Mouse (Mus musculus) embryonic facial prominence, embryonic 11.5 days (tissue): ENCODE data around the gene Csk. TPM values are rescaled to one million over a fixed set of nuclear protein-coding genes. Genes with fewer than 3 reads are reported as not detected.

ENCODE experiments used
- ATAC-seq: fragments of 200-750 bp; cut with Nextera tagmentation; replicated peaks from 2 replicates; pipeline ENCODE4 v1.8.0; 2017; ENCODE audit warnings: low read depth; ENCODE audit not compliant: insufficient number of reproducible peaks, low FRiP score, low TSS enrichment
- DNase-seq: peaks from one replicate; pipeline ENCODE4 v3.0.0-alpha.2; 2015; ENCODE audit warnings: low spot score
- H3K27ac ChIP-seq: fragments of 300-500 bp; sonication (generic); replicated peaks from 2 replicates; pipeline ENCODE4 v1.5.1; 2014; ENCODE audit warnings: mild to moderate bottlenecking, low read depth, low read length, control low read depth
- H3K27me3 ChIP-seq: fragments of 300-500 bp; sonication (generic); 2 replicates; pipeline ENCODE4 v1.6.1; 2014; ENCODE audit warnings: mild to moderate bottlenecking, low read length, moderate library complexity, mixed read lengths; ENCODE audit not compliant: control insufficient read depth, insufficient read depth
- H3K36me3 ChIP-seq: fragments of 300-500 bp; sonication (generic); replicated peaks from 2 replicates; pipeline ENCODE4 v1.6.1; 2014; ENCODE audit warnings: low read depth, mild to moderate bottlenecking, low read length, moderate library complexity, mixed read lengths; ENCODE audit not compliant: control insufficient read depth, insufficient read depth
- H3K4me1 ChIP-seq: fragments of 300-500 bp; sonication (generic); 2 replicates; pipeline ENCODE4 v1.6.1; 2014; ENCODE audit warnings: low read length, mixed read lengths; ENCODE audit not compliant: control insufficient read depth, insufficient read depth
- H3K4me2 ChIP-seq: fragments of 300-500 bp; sonication (generic); 2 replicates; pipeline ENCODE4 v1.6.1; 2014; ENCODE audit warnings: low read depth, mild to moderate bottlenecking, control low read depth, low read length, moderate library complexity
- H3K4me3 ChIP-seq: fragments of 300-500 bp; sonication (generic); 2 replicates; pipeline ENCODE4 v1.5.1; 2014; ENCODE audit warnings: low read depth, low read length, control low read depth
- H3K9ac ChIP-seq: fragments of 300-500 bp; sonication (generic); replicated peaks from 2 replicates; pipeline ENCODE4 v1.6.1; 2014; ENCODE audit warnings: mild to moderate bottlenecking, control low read depth, low read length
- H3K9me3 ChIP-seq: fragments of 300-500 bp; sonication (generic); replicated peaks from 2 replicates; pipeline ENCODE4 v1.6.1; 2016; ENCODE audit warnings: mild to moderate bottlenecking, low read length, inconsistent platforms, mixed read lengths; ENCODE audit not compliant: control insufficient read depth
- WGBS: fragments of 180-500 bp; shearing (Covaris S2); extraction: QIAGEN DNeasy Blood & Tissue Kit; methylation state at CpG from one replicate; pipeline ENCODE4 v1.1.7; 2014; 5-methylcytosine and 5-hydroxymethylcytosine counted together
- polyA plus RNA-seq: library from polyadenylated mRNA; unstranded; fragments of >200 nt; fragmentation: Nextera tagmentation; extraction: Ambion mirVana; gene quantifications from 2 replicates; pipeline ENCODE4 v1.2.1, GENCODE M21; 2014

Csk gene
- polyA plus RNA-seq, 1 experiment from 2014 or later, result 31.4 TPM

GRCm38 (mm10) chr9:57617556-57618169 lies 35.8 kb downstream of the Csk start:
- Histone ChIP-seq H3K27ac (no peak overlapping the region), H3K36me3 (no peaks in the 10 kb centered on the region), H3K4me1 (no peaks in the 10 kb centered on the region), H3K9me3 (no peaks in the 10 kb centered on the region), H3K9ac (no peak overlapping the region), H3K27me3 (no peaks in the 10 kb centered on the region), H3K4me3 (no peak overlapping the region), H3K4me2 (no peak overlapping the region)
- ATAC-seq (no peak), DNase-seq (no peak)
- 79% methylated on average over 8 of the region's 8 CpGs for WGBS

- no peak overlapping the region for H3K9ac ChIP-seq
- no peak overlapping the region for H3K4me3 ChIP-seq
- no peaks in the 10 kb centered on the region for H3K27me3 ChIP-seq
- ATAC-seq, result no peak
- DNase-seq, result no peak
- no peaks in the 10 kb centered on the region for H3K36me3 ChIP-seq
- H3K4me2 ChIP-seq, result no peak overlapping the region
- no peaks in the 10 kb centered on the region for H3K4me1 ChIP-seq
- H3K9me3 ChIP-seq, result no peaks in the 10 kb centered on the region
- no peak overlapping the region for H3K27ac ChIP-seq
- WGBS, result 84% methylated on average over 4 of the region's 4 CpGs
Measured at GRCm38 (mm10) chr9:57614786-57615185, 38.6 kb downstream of the Csk start.

GRCm38 (mm10) chr9:57613975-57614374 lies 39.5 kb downstream of the Csk start:
- whole genome bisulfite sequencing, result 80% methylated on average over 7 of the region's 7 CpGs

GRCm38 (mm10) chr9:57612587-57612986 lies 40.8 kb downstream of the Csk start:
- no peak overlapping the region for H3K27ac ChIP-seq
- DNase-seq (no peak), ATAC-seq (no peak)
- no peak overlapping the region for H3K4me3 ChIP-seq
- H3K4me2 ChIP-seq, result no peak overlapping the region
- H3K4me1 ChIP-seq, result no peaks in the 10 kb centered on the region
- no peaks in the 10 kb centered on the region for H3K36me3 ChIP-seq
- no peaks in the 10 kb centered on the region for H3K27me3 ChIP-seq
- no peak overlapping the region for H3K9ac ChIP-seq
- 87% methylated on average over 7 of the region's 7 CpGs for WGBS
- H3K9me3 ChIP-seq, result no peaks in the 10 kb centered on the region

More at GRCm38 (mm10) chr9:57613975-57614374, 39.5 kb downstream of the Csk start:
- H3K4me3 ChIP-seq, result no peak overlapping the region
- H3K4me1 ChIP-seq, result no peaks in the 10 kb centered on the region
- ATAC-seq (no peak), DNase-seq (no peak)
- no peaks in the 10 kb centered on the region for H3K36me3 ChIP-seq
- H3K9me3 ChIP-seq, result no peaks in the 10 kb centered on the region
- no peak overlapping the region for H3K9ac ChIP-seq
- H3K4me2 ChIP-seq, result no peak overlapping the region
- H3K27ac ChIP-seq, result no peak overlapping the region
- no peaks in the 10 kb centered on the region for H3K27me3 ChIP-seq

GRCm38 (mm10) chr9:57610359-57610826 lies 43.0 kb downstream of the Csk start:
- H3K36me3 ChIP-seq, result no peaks in the 10 kb centered on the region
- no peak overlapping the region for H3K4me2 ChIP-seq
- peaks cover 3% of the 10 kb centered on the region; the same call in 1 of the 2 replicates for H3K4me1 ChIP-seq
- no peak overlapping the region for H3K4me3 ChIP-seq
- H3K9me3 ChIP-seq, result no peaks in the 10 kb centered on the region
- DNase-seq (no peak), ATAC-seq (no peak)
- no peak overlapping the region for H3K9ac ChIP-seq
- no peak overlapping the region for H3K27ac ChIP-seq
- no peaks in the 10 kb centered on the region for H3K27me3 ChIP-seq
- 52% methylated on average over 3 of the region's 3 CpGs for WGBS

GRCm38 (mm10) chr9:57609803-57610202 lies 43.6 kb downstream of the Csk start:
- peaks cover 3% of the 10 kb centered on the region; the same call in 1 of the 2 replicates for H3K4me1 ChIP-seq
- no peaks in the 10 kb centered on the region for H3K36me3 ChIP-seq
- no peaks in the 10 kb centered on the region for H3K9me3 ChIP-seq
- H3K27ac ChIP-seq, result no peak overlapping the region
- WGBS, result 70% methylated on average over 3 of the region's 3 CpGs
- ATAC-seq, result no peak
- no peaks in the 10 kb centered on the region for H3K27me3 ChIP-seq
- H3K4me3 ChIP-seq, result no peak overlapping the region
- no peak for DNase-seq
- H3K9ac ChIP-seq, result no peak overlapping the region
- H3K4me2 ChIP-seq, result no peak overlapping the region

GRCm38 (mm10) chr9:57606139-57606851 lies 47.1 kb downstream of the Csk start, which contains the start of gene Cplx3:
Gene Cplx3 (minus strand): TSS chr9:57606281.
- DNase-seq, result peak; percentile 83
- H3K27ac ChIP-seq, result no peak within 1 kb of the TSS
- H3K4me1 ChIP-seq, result peaks cover 3% of the 10 kb centered on the region; the same call in 1 of the 2 replicates
- H3K27me3 ChIP-seq, result no peaks in the 10 kb centered on the region
- WGBS, result 8% methylated on average over 24 of the region's 24 CpGs
- peak within 1 kb of the TSS; percentile 25 for H3K4me2 ChIP-seq
- H3K9me3 ChIP-seq, result no peaks in the 10 kb centered on the region
- H3K4me3 ChIP-seq, result no peak within 1 kb of the TSS
- H3K9ac ChIP-seq, result no peak within 1 kb of the TSS
- ATAC-seq, result peak; percentile 70
- no peaks in the 10 kb centered on the region for H3K36me3 ChIP-seq

GRCm38 (mm10) chr9:57605503-57605902 lies 47.9 kb downstream of the Csk start:
- Histone ChIP-seq H3K4me2 (no peak overlapping the region), H3K27ac (no peak overlapping the region), H3K9ac (no peak overlapping the region), H3K27me3 (no peaks in the 10 kb centered on the region), H3K36me3 (no peaks in the 10 kb centered on the region), H3K4me1 (peaks cover 3% of the 10 kb centered on the region; the same call in 1 of the 2 replicates), H3K9me3 (no peaks in the 10 kb centered on the region), H3K4me3 (no peak overlapping the region)
- WGBS, result 18% methylated on average over 9 of the region's 9 CpGs
- DNase-seq (no peak), ATAC-seq (no peak)
